Mouse (Mus musculus) embryonic facial prominence, embryonic 13.5 days (tissue): ENCODE results near the gene Cd82. TPM values are rescaled to one million over a fixed set of nuclear protein-coding genes. Genes with fewer than 3 reads are reported as not detected.

Experiments
- ATAC-seq: fragments of 200-750 bp; cut with Nextera tagmentation; 2 replicates; pipeline ENCODE4 v1.8.0; 2017; ENCODE audit warnings: low read depth; ENCODE audit not compliant: insufficient number of reproducible peaks, insufficient read depth, low FRiP score, low TSS enrichment
- H3K27ac ChIP-seq: fragments of 300-500 bp; sonication (generic); 2 replicates; pipeline ENCODE4 v1.5.1; 2015; ENCODE audit warnings: moderate library complexity, mild to moderate bottlenecking, inconsistent platforms
- H3K27me3 ChIP-seq: fragments of 300-500 bp; sonication (generic); 2 replicates; pipeline ENCODE4 v1.6.1; 2015; ENCODE audit warnings: mild to moderate bottlenecking, inconsistent platforms
- H3K36me3 ChIP-seq: fragments of 300-500 bp; sonication (generic); 2 replicates; pipeline ENCODE4 v1.6.1; 2015; ENCODE audit warnings: mild to moderate bottlenecking, inconsistent platforms
- H3K4me1 ChIP-seq: fragments of 300-500 bp; sonication (generic); 2 replicates; pipeline ENCODE4 v1.6.1; 2015; ENCODE audit warnings: inconsistent platforms
- H3K4me2 ChIP-seq: fragments of 300-500 bp; sonication (generic); 2 replicates; pipeline ENCODE4 v1.6.1; 2015; ENCODE audit warnings: moderate library complexity, mild to moderate bottlenecking, inconsistent platforms
- H3K4me3 ChIP-seq: fragments of 300-500 bp; sonication (generic); 2 replicates; pipeline ENCODE4 v1.5.1; 2015; ENCODE audit warnings: mild to moderate bottlenecking, inconsistent platforms
- H3K9ac ChIP-seq: fragments of 300-500 bp; sonication (generic); 2 replicates; pipeline ENCODE4 v1.6.1; 2015; ENCODE audit warnings: mild to moderate bottlenecking, inconsistent platforms
- H3K9me3 ChIP-seq: fragments of 300-500 bp; sonication (generic); 2 replicates; pipeline ENCODE4 v1.6.1; 2016; ENCODE audit warnings: inconsistent platforms
- WGBS: fragments of 180-500 bp; shearing (Covaris S2); methylation state at CpG from one replicate; pipeline ENCODE4 v1.1.7; 2015; ENCODE audit warnings: mixed read lengths; 5-methylcytosine and 5-hydroxymethylcytosine counted together
- polyA plus RNA-seq: library from polyadenylated mRNA; unstranded; fragments of >200 nt; fragmentation: Nextera tagmentation; extraction: Ambion mirVana; gene quantifications from 2 replicates; pipeline ENCODE4 v1.2.1, GENCODE M21; 2015

Gene Cd82
- polyA plus RNA-seq, 1 experiment from 2014 or later: 34.8 TPM

- no peak overlapping the region for H3K4me3 ChIP-seq
- H3K9me3 ChIP-seq: no peaks in the 10 kb centered on the region
- WGBS: 64% methylated on average over 12 of the region's 12 CpGs
- no peak for ATAC-seq
- no peak overlapping the region for H3K4me2 ChIP-seq
- no peak overlapping the region for H3K9ac ChIP-seq
- peak overlapping the region; percentile 33; the same call in 1 of the 2 replicates for H3K27ac ChIP-seq
- H3K27me3 ChIP-seq: no peaks in the 10 kb centered on the region
- no peaks in the 10 kb centered on the region for H3K36me3 ChIP-seq
- peaks cover 54% of the 10 kb centered on the region for H3K4me1 ChIP-seq
These were observed 23.0 kb downstream of the Cd82 start for GRCm38 (mm10) chr2:93439812-93440559.

- peak overlapping the region; percentile 33; the same call in 1 of the 2 replicates for H3K27ac ChIP-seq
- no peaks in the 10 kb centered on the region for H3K27me3 ChIP-seq
- peak overlapping the region; percentile 21; the same call in 1 of the 2 replicates for H3K9ac ChIP-seq
- WGBS: 38% methylated on average over 9 of the region's 9 CpGs
- H3K4me3 ChIP-seq: no peak overlapping the region
- H3K4me2 ChIP-seq: no peak overlapping the region
- 0 out of 2 replicates have a peak, but pooled peaks cover 5% of the 10 kb centered on the region for H3K36me3 ChIP-seq
- H3K4me1 ChIP-seq: peaks cover 54% of the 10 kb centered on the region
- ATAC-seq: no peak
- no peaks in the 10 kb centered on the region for H3K9me3 ChIP-seq
These were observed 23.6 kb downstream of the Cd82 start for GRCm38 (mm10) chr2:93439352-93439771.

- ATAC-seq: no peak
- Histone ChIP-seq H3K36me3 (peaks cover 6% of the 10 kb centered on the region; the same call in 1 of the 2 replicates), H3K9ac (no peak overlapping the region), H3K9me3 (no peaks in the 10 kb centered on the region), H3K4me1 (peaks cover 51% of the 10 kb centered on the region), H3K27me3 (no peaks in the 10 kb centered on the region), H3K4me3 (no peak overlapping the region), H3K4me2 (no peak overlapping the region), H3K27ac (0 out of 2 replicates have a peak overlapping the region, but pooled peaks have one; percentile 9)
- 60% methylated on average over 6 of the region's 6 CpGs for WGBS
These were observed 24.6 kb downstream of the Cd82 start for GRCm38 (mm10) chr2:93438335-93438734.

- no peak overlapping the region for H3K4me2 ChIP-seq
- 78% methylated on average over 4 of the region's 4 CpGs for WGBS
- peaks cover 57% of the 10 kb centered on the region for H3K4me1 ChIP-seq
- no peak overlapping the region for H3K27ac ChIP-seq
- peaks cover 8% of the 10 kb centered on the region; the same call in 1 of the 2 replicates for H3K36me3 ChIP-seq
- no peak for ATAC-seq
- H3K9me3 ChIP-seq: no peaks in the 10 kb centered on the region
- H3K4me3 ChIP-seq: no peak overlapping the region
- H3K27me3 ChIP-seq: no peaks in the 10 kb centered on the region
- H3K9ac ChIP-seq: no peak overlapping the region
These were observed 27.4 kb downstream of the Cd82 start for GRCm38 (mm10) chr2:93435577-93435976.

GRCm38 (mm10) chr2:93434896-93435295 lies 28.0 kb downstream of the Cd82 start:
- Histone ChIP-seq H3K4me2 (no peak overlapping the region), H3K9me3 (no peaks in the 10 kb centered on the region), H3K27me3 (no peaks in the 10 kb centered on the region), H3K9ac (no peak overlapping the region), H3K27ac (no peak overlapping the region), H3K36me3 (peaks cover 8% of the 10 kb centered on the region; the same call in 1 of the 2 replicates), H3K4me1 (peaks cover 51% of the 10 kb centered on the region), H3K4me3 (no peak overlapping the region)
- no peak for ATAC-seq
- 93% methylated on average over 3 of the region's 3 CpGs for WGBS

GRCm38 (mm10) chr2:93433543-93433942 lies 29.4 kb downstream of the Cd82 start:
- H3K27ac ChIP-seq: no peak overlapping the region

GRCm38 (mm10) chr2:93432600-93433389 lies 30.1 kb downstream of the Cd82 start:
- WGBS: 75% methylated on average over 6 of the region's 6 CpGs

More at GRCm38 (mm10) chr2:93433543-93433942, 29.4 kb downstream of the Cd82 start:
- no peaks in the 10 kb centered on the region for H3K9me3 ChIP-seq
- no peak for ATAC-seq
- WGBS: 72% methylated on average over 5 of the region's 5 CpGs
- H3K36me3 ChIP-seq: peaks cover 12% of the 10 kb centered on the region; the same call in 1 of the 2 replicates
- H3K27me3 ChIP-seq: no peaks in the 10 kb centered on the region; the same call in 1 of the 2 replicates
- H3K4me1 ChIP-seq: peaks cover 41% of the 10 kb centered on the region
- H3K4me2 ChIP-seq: no peak overlapping the region
- no peak overlapping the region for H3K4me3 ChIP-seq
- H3K9ac ChIP-seq: no peak overlapping the region

GRCm38 (mm10) chr2:93431575-93432325 lies 31.2 kb downstream of the Cd82 start:
- H3K9me3 ChIP-seq: no peaks in the 10 kb centered on the region
- peaks cover 33% of the 10 kb centered on the region for H3K4me1 ChIP-seq
- no peak overlapping the region; the same call in 1 of the 2 replicates for H3K27ac ChIP-seq
- H3K9ac ChIP-seq: no peak overlapping the region
- ATAC-seq: no peak
- H3K36me3 ChIP-seq: peaks cover 12% of the 10 kb centered on the region; the same call in 1 of the 2 replicates
- no peaks in the 10 kb centered on the region; the same call in 1 of the 2 replicates for H3K27me3 ChIP-seq
- 62% methylated on average over 5 of the region's 5 CpGs for WGBS
- H3K4me3 ChIP-seq: no peak overlapping the region
- no peak overlapping the region for H3K4me2 ChIP-seq

More at GRCm38 (mm10) chr2:93432600-93433389, 30.1 kb downstream of the Cd82 start:
- Histone ChIP-seq H3K9me3 (no peaks in the 10 kb centered on the region), H3K9ac (no peak overlapping the region), H3K4me3 (no peak overlapping the region), H3K27ac (no peak overlapping the region), H3K27me3 (no peaks in the 10 kb centered on the region; the same call in 1 of the 2 replicates), H3K4me2 (no peak overlapping the region), H3K36me3 (peaks cover 12% of the 10 kb centered on the region; the same call in 1 of the 2 replicates), H3K4me1 (peaks cover 42% of the 10 kb centered on the region)
- no peak for ATAC-seq

- Histone ChIP-seq H3K9ac (no peak overlapping the region), H3K27ac (no peak overlapping the region; the same call in 1 of the 2 replicates), H3K27me3 (no peaks in the 10 kb centered on the region; the same call in 1 of the 2 replicates), H3K4me1 (peaks cover 33% of the 10 kb centered on the region; the same call in 1 of the 2 replicates), H3K9me3 (no peaks in the 10 kb centered on the region), H3K4me2 (no peak overlapping the region), H3K4me3 (no peak overlapping the region), H3K36me3 (peaks cover 12% of the 10 kb centered on the region; the same call in 1 of the 2 replicates)
- 82% methylated on average over 5 of the region's 5 CpGs for WGBS
- no peak for ATAC-seq
These were observed 31.9 kb downstream of the Cd82 start for GRCm38 (mm10) chr2:93430993-93431392.

GRCm38 (mm10) chr2:93428004-93428531 lies 34.9 kb downstream of the Cd82 start:
- Histone ChIP-seq H3K36me3 (peaks cover 4% of the 10 kb centered on the region; the same call in 1 of the 2 replicates), H3K4me1 (peaks cover 28% of the 10 kb centered on the region; the same call in 1 of the 2 replicates), H3K9ac (no peak overlapping the region), H3K9me3 (no peaks in the 10 kb centered on the region), H3K4me2 (no peak overlapping the region), H3K4me3 (no peak overlapping the region), H3K27ac (no peak overlapping the region), H3K27me3 (no peaks in the 10 kb centered on the region; the same call in 1 of the 2 replicates)
- 46% methylated on average over 11 of the region's 11 CpGs for WGBS
- no peak for ATAC-seq
